Mouse (Mus musculus): ENCODE results near the gene Tmem52b. TPM values are rescaled to one million over a fixed set of nuclear protein-coding genes. Genes with fewer than 3 reads are reported as not detected.

Gene Tmem52b
- polyA plus RNA-seq, 1 experiment from 2014 or later = not detected

DNA sequence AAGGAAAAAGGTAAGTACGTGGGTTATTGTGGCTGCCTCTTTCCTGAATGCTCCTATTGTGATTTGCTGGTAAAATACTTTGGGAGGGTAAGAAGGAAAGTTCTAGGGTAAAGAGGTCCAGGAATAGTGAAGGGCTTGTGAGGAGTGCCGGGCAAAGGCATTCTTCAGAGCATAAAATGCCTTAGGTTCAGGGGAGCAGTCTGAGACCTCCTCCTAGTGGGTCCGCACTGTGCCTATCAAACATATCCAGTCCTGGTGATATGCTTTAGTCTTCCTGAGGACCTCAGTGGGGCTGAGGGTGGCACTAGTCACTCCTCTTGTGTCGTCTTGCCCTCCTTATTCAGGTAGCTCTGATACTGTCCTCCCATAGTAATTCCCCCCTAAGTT lies 47.3 kb downstream of the Tmem52b start:
- no peaks in the 10 kb centered on the region for H3K27me3 ChIP-seq
- no peak overlapping the region for H3K27ac ChIP-seq (replicated peaks)
- ATAC-seq (replicated peaks) = peak; percentile 58
- no peaks in the 10 kb centered on the region for H3K36me3 ChIP-seq
- H3K4me3 ChIP-seq = no peak overlapping the region
- H3K9me3 ChIP-seq = no peaks in the 10 kb centered on the region
- no peak overlapping the region for H3K9ac ChIP-seq (replicated peaks)
- no peak overlapping the region for H3K4me2 ChIP-seq (replicated peaks)
- 56% methylated on average over 4 of the region's 4 CpGs for WGBS
- H3K4me1 ChIP-seq = 0 out of 2 replicates have a peak, but pooled peaks cover 2% of the 10 kb centered on the region

DNA sequence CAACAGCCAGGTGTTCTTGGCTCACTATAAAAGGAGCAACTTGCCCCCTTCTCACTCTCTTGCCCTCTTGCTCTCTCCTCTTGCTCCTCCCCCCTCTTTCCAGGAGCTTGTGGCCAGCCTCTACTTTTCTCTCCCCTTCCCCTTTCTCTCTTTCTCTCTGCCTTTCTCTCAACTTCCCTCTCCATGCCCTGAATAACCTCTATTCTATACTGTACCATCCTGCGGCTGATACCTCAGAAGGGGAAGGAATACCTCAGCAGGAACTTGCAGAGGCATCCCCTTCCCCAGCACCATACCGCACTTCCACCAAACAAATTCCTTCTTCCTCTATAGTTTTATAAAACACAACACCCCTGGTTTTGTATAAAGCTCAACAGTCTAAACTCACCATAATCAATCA lies 52.9 kb downstream of the Tmem52b start:
- WGBS = 85% methylated on average over 2 of the region's 2 CpGs
- Histone ChIP-seq H3K9ac (replicated peaks) (no peak overlapping the region), H3K27ac (replicated peaks) (no peak overlapping the region), H3K9me3 (no peaks in the 10 kb centered on the region), H3K4me3 (no peak overlapping the region), H3K36me3 (no peaks in the 10 kb centered on the region), H3K27me3 (no peaks in the 10 kb centered on the region), H3K4me2 (replicated peaks) (no peak overlapping the region), H3K4me1 (no peaks in the 10 kb centered on the region)
- no peak for ATAC-seq (replicated peaks)

Other genes with a start within 250 kb of the Tmem52b start
- not detected in 2 replicates for gene Cd69, start 237.1 kb upstream of the Tmem52b start, polyA plus RNA-seq (2015; fragmentation: Nextera tagmentation; extraction: Ambion mirVana)
- not detected in 2 replicates for gene 4922502D21Rik, start 180.8 kb upstream of the Tmem52b start, polyA plus RNA-seq (2015; fragmentation: Nextera tagmentation; extraction: Ambion mirVana)
- 0.11 and 0.13 TPM in 2 replicates for gene Clec12a, start 169.9 kb upstream of the Tmem52b start, polyA plus RNA-seq (2015; fragmentation: Nextera tagmentation; extraction: Ambion mirVana)
- 0.14 TPM in 1 of 2 replicates, not detected in the other for gene Clec12b, start 126.7 kb upstream of the Tmem52b start, polyA plus RNA-seq (2015; fragmentation: Nextera tagmentation; extraction: Ambion mirVana)
- gene Clec1b, start 115.3 kb upstream of the Tmem52b start, polyA plus RNA-seq (2015; fragmentation: Nextera tagmentation; extraction: Ambion mirVana) = 1.5 and 1.8 TPM in 2 replicates
- 0.10 and 0.13 TPM in 2 replicates for gene Clec9a, start 103.7 kb upstream of the Tmem52b start, polyA plus RNA-seq (2015; fragmentation: Nextera tagmentation; extraction: Ambion mirVana)
- 0.92 and 1.5 TPM in 2 replicates for gene Clec1a, start 60.6 kb upstream of the Tmem52b start, polyA plus RNA-seq (2015; fragmentation: Nextera tagmentation; extraction: Ambion mirVana)
- not detected in 2 replicates for gene Olr1, start 5.4 kb upstream of the Tmem52b start, polyA plus RNA-seq (2015; fragmentation: Nextera tagmentation; extraction: Ambion mirVana)
- gene Gabarapl1, start 20.6 kb downstream of the Tmem52b start, polyA plus RNA-seq (2015; fragmentation: Nextera tagmentation; extraction: Ambion mirVana) = 186 and 197 TPM in 2 replicates
- not detected in 2 replicates for gene Klre1, start 65.3 kb downstream of the Tmem52b start, polyA plus RNA-seq (2015; fragmentation: Nextera tagmentation; extraction: Ambion mirVana)
- not detected in 2 replicates for gene Klrd1, start 79.2 kb downstream of the Tmem52b start, polyA plus RNA-seq (2015; fragmentation: Nextera tagmentation; extraction: Ambion mirVana)
- gene Klrk1, start 111.3 kb downstream of the Tmem52b start, polyA plus RNA-seq (2015; fragmentation: Nextera tagmentation; extraction: Ambion mirVana) = 0.11 and 0.17 TPM in 2 replicates
- not detected in 2 replicates for gene Klrc3, start 130.8 kb downstream of the Tmem52b start, polyA plus RNA-seq (2015; fragmentation: Nextera tagmentation; extraction: Ambion mirVana)
- gene Klrc2, start 148.1 kb downstream of the Tmem52b start, polyA plus RNA-seq (2015; fragmentation: Nextera tagmentation; extraction: Ambion mirVana) = not detected in 2 replicates
- not detected in 2 replicates for gene Klrc1, start 166.4 kb downstream of the Tmem52b start, polyA plus RNA-seq (2015; fragmentation: Nextera tagmentation; extraction: Ambion mirVana)
- gene Klri1, start 204.6 kb downstream of the Tmem52b start, polyA plus RNA-seq (2015; fragmentation: Nextera tagmentation; extraction: Ambion mirVana) = not detected in 2 replicates
- not detected in 2 replicates for gene Klri2, start 227.9 kb downstream of the Tmem52b start, polyA plus RNA-seq (2015; fragmentation: Nextera tagmentation; extraction: Ambion mirVana)

All from forebrain, embryonic 15.5 days (tissue).